Mouse (Mus musculus) C3H10T1/2 (cell line): ENCODE results near the gene Gm21760. TPM values are rescaled to one million over a fixed set of nuclear protein-coding genes. Genes with fewer than 3 reads are reported as not detected.

Source experiments
- polyA plus RNA-seq, 2 experiments: library from polyadenylated mRNA; unstranded; fragments of >200 nt; fragmentation: generic; extraction: Trizol; gene quantifications; one replicate each; pipeline ENCODE4 v1.2.1; 2012; ENCODE audit warnings: missing spikeins in 2 of 2

Gene Gm21760
- polyA plus RNA-seq, result not detected

GRCm38 (mm10) chrY:80133479-80133878 lies at the start of gene Gm21760:
Gene Gm21760 (plus strand): TSS chrY:80133779.

